Mouse (Mus musculus): ENCODE results near the gene Arrdc2. TPM values are rescaled to one million over a fixed set of nuclear protein-coding genes. Genes with fewer than 3 reads are reported as not detected.
A peak's percentile ranks its signal among the peaks of the same experiment; 100 is the strongest.

The Arrdc2 gene
- polyA plus RNA-seq, 1 experiment from 2014 or later: 8.0 TPM

DNA sequence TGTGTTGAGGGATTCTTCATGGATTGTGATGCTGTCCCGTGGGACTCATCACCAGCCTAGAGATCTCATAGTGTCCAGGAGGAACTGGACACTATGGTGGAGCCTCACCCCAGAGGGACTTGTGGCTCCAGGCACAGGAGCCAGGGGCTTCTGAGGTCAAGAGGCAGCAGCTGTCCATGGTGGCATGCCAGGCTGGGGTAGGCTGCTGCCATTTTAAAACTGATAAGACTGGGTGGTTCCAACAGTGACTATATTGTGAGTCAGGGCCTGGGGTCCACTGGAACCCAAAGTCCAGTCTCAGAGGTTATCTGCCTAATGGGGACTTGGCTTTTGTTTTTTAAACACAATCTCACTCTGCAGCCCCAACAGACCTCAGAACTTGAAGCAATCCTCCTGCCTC lies 37.7 kb downstream of the Arrdc2 start:
- DNase-seq (ENCODE audit: low spot score, missing footprints): peak; percentile 81
- H3K9ac ChIP-seq (ENCODE audit: low read length): no peak overlapping the region
- H3K36me3 ChIP-seq (ENCODE audit: control insufficient read depth, insufficient read depth, low read length): no peaks in the 10 kb centered on the region
- no peaks in the 10 kb centered on the region for H3K9me3 ChIP-seq (ENCODE audit: control insufficient read depth, low read length)
- 93% methylated on average over 1 of the region's 1 CpGs for WGBS
- no peak overlapping the region for H3K27ac ChIP-seq (ENCODE audit: low read depth, low read length)
- no peak overlapping the region for H3K4me2 ChIP-seq
- H3K4me1 ChIP-seq (ENCODE audit: control insufficient read depth, insufficient read depth, low read length): peaks cover 11% of the 10 kb centered on the region
- peaks cover 52% of the 10 kb centered on the region for H3K27me3 ChIP-seq (ENCODE audit: control insufficient read depth, insufficient read depth, low read length)
- no peak overlapping the region for H3K4me3 ChIP-seq (ENCODE audit: low read depth, low read length)
- ATAC-seq (ENCODE audit: low FRiP score): no peak

GRCm38 (mm10) chr8:70801156-70801555 lies 38.4 kb downstream of the Arrdc2 start:
- no peak overlapping the region for H3K4me3 ChIP-seq (ENCODE audit: low read depth, low read length)
- no peaks in the 10 kb centered on the region for H3K9me3 ChIP-seq (ENCODE audit: control insufficient read depth, low read length)
- no peak overlapping the region for H3K27ac ChIP-seq (ENCODE audit: low read depth, low read length)
- DNase-seq (ENCODE audit: low spot score, missing footprints) (peak; percentile 81), ATAC-seq (ENCODE audit: low FRiP score) (no peak)
- H3K4me2 ChIP-seq: no peak overlapping the region
- H3K27me3 ChIP-seq (ENCODE audit: control insufficient read depth, insufficient read depth, low read length): peaks cover 52% of the 10 kb centered on the region
- H3K4me1 ChIP-seq (ENCODE audit: control insufficient read depth, insufficient read depth, low read length): peaks cover 15% of the 10 kb centered on the region
- H3K36me3 ChIP-seq (ENCODE audit: control insufficient read depth, insufficient read depth, low read length): no peaks in the 10 kb centered on the region
- WGBS: 30% methylated on average over 15 of the region's 15 CpGs
- no peak overlapping the region for H3K9ac ChIP-seq (ENCODE audit: low read length)

- Histone ChIP-seq H3K27ac (ENCODE audit: low read depth, low read length) (no peak overlapping the region), H3K4me3 (ENCODE audit: low read depth, low read length) (no peak overlapping the region), H3K27me3 (ENCODE audit: control insufficient read depth, insufficient read depth, low read length) (peaks cover 49% of the 10 kb centered on the region), H3K9ac (ENCODE audit: low read length) (no peak overlapping the region), H3K4me1 (ENCODE audit: control insufficient read depth, insufficient read depth, low read length) (peaks cover 15% of the 10 kb centered on the region), H3K36me3 (ENCODE audit: control insufficient read depth, insufficient read depth, low read length) (no peaks in the 10 kb centered on the region), H3K4me2 (no peak overlapping the region), H3K9me3 (ENCODE audit: control insufficient read depth, low read length) (no peaks in the 10 kb centered on the region)
- DNase-seq (ENCODE audit: low spot score, missing footprints): no peak
- no peak for ATAC-seq (ENCODE audit: low FRiP score)
- 47% methylated on average over 10 of the region's 10 CpGs for WGBS
Observed at GRCm38 (mm10) chr8:70800648-70801047, 38.9 kb downstream of the Arrdc2 start.

- no peak for ATAC-seq (ENCODE audit: low FRiP score)
- peaks cover 9% of the 10 kb centered on the region for H3K4me1 ChIP-seq (ENCODE audit: control insufficient read depth, insufficient read depth, low read length)
- H3K9me3 ChIP-seq (ENCODE audit: control insufficient read depth, low read length): no peaks in the 10 kb centered on the region
- H3K9ac ChIP-seq (ENCODE audit: low read length): no peak overlapping the region
- peak overlapping the region; percentile 82 for H3K4me2 ChIP-seq
- no peak overlapping the region for H3K27ac ChIP-seq (ENCODE audit: low read depth, low read length)
- H3K27me3 ChIP-seq (ENCODE audit: control insufficient read depth, insufficient read depth, low read length): peaks cover 32% of the 10 kb centered on the region
- peak overlapping the region; percentile 47; the same call in 1 of the 2 replicates for H3K4me3 ChIP-seq (ENCODE audit: low read depth, low read length)
- WGBS: 15% methylated on average over 15 of the region's 15 CpGs
- DNase-seq (ENCODE audit: low spot score, missing footprints): no peak
- H3K36me3 ChIP-seq (ENCODE audit: control insufficient read depth, insufficient read depth, low read length): no peaks in the 10 kb centered on the region
Observed at GRCm38 (mm10) chr8:70798281-70798680, 41.2 kb downstream of the Arrdc2 start.

DNA sequence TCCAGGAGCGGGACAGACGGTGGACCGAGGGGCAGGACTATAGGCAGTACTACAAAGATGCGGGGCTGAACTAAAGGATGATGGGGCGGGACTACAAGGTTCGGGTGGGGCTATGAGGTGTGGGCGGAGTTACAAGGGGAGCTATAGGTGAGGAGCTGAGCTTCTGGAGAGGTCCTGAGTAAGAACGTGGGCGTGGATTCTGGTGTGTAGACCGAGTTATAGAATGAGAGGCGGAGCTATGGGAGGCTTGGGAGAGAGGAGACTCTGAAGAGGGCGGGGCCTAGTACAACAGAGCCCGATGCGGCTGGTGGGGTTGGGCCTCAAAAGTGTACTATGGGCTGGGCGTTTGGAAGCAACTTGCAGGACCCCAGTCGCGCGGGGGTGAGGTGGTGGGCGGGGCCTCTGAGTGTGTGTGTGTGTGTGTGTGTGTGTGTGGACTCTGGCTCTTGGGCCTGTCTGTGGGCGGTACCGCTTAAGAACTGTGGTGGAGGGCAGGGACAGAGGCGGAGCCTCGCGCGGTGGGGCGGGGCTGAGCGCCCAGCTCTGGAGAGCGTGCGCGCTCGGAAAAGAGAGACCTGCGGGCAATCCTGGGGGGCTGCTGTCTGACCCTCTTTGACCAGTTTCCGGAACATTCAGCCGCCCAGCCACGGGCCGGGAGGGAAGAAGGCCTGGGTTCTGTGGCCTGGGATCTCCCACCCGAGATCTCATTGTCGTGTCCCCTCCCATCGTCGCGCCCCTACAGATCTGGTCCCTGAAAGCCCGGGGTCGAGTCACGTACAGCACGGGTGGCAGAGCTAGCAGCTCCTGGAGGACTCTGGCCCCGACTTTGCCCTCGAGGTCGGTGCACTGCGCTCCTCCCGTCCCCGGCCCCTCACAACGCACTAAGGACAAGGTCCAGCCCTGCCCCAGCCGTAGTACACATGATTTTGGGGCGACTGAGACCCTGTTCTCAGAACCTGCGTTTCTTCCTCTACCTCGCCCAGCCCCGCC lies 42.1 kb downstream of the Arrdc2 start:
- Histone ChIP-seq H3K9ac (ENCODE audit: low read length) (peak overlapping the region; percentile 60), H3K4me2 (peak overlapping the region; percentile 82), H3K27ac (ENCODE audit: low read depth, low read length) (no peak overlapping the region), H3K27me3 (ENCODE audit: control insufficient read depth, insufficient read depth, low read length) (peaks cover 28% of the 10 kb centered on the region), H3K36me3 (ENCODE audit: control insufficient read depth, insufficient read depth, low read length) (no peaks in the 10 kb centered on the region), H3K9me3 (ENCODE audit: control insufficient read depth, low read length) (no peaks in the 10 kb centered on the region), H3K4me1 (ENCODE audit: control insufficient read depth, insufficient read depth, low read length) (peaks cover 18% of the 10 kb centered on the region), H3K4me3 (ENCODE audit: low read depth, low read length) (peak overlapping the region; percentile 47)
- WGBS: under 1% methylated on average over 56 of the region's 57 CpGs
- DNase-seq (ENCODE audit: low spot score, missing footprints) (peak; percentile 99), ATAC-seq (ENCODE audit: low FRiP score) (peak; percentile 84)

- H3K4me2 ChIP-seq: peak overlapping the region; percentile 82
- H3K4me3 ChIP-seq (ENCODE audit: low read depth, low read length): peak overlapping the region; percentile 47
- H3K9me3 ChIP-seq (ENCODE audit: control insufficient read depth, low read length): no peaks in the 10 kb centered on the region
- WGBS: under 1% methylated on average over 48 of the region's 54 CpGs
- peaks cover 28% of the 10 kb centered on the region for H3K27me3 ChIP-seq (ENCODE audit: control insufficient read depth, insufficient read depth, low read length)
- H3K4me1 ChIP-seq (ENCODE audit: control insufficient read depth, insufficient read depth, low read length): peaks cover 20% of the 10 kb centered on the region
- no peak for DNase-seq (ENCODE audit: low spot score, missing footprints)
- ATAC-seq (ENCODE audit: low FRiP score): peak; percentile 5
- H3K36me3 ChIP-seq (ENCODE audit: control insufficient read depth, insufficient read depth, low read length): no peaks in the 10 kb centered on the region
- H3K27ac ChIP-seq (ENCODE audit: low read depth, low read length): no peak overlapping the region
- peak overlapping the region; percentile 60 for H3K9ac ChIP-seq (ENCODE audit: low read length)
Observed at GRCm38 (mm10) chr8:70796403-70797080, 43.0 kb downstream of the Arrdc2 start.

GRCm38 (mm10) chr8:70795370-70795769 lies 44.1 kb downstream of the Arrdc2 start:
- Histone ChIP-seq H3K4me2 (no peak overlapping the region), H3K27ac (ENCODE audit: low read depth, low read length) (no peak overlapping the region), H3K4me3 (ENCODE audit: low read depth, low read length) (no peak overlapping the region), H3K27me3 (ENCODE audit: control insufficient read depth, insufficient read depth, low read length) (peaks cover 28% of the 10 kb centered on the region), H3K9ac (ENCODE audit: low read length) (no peak overlapping the region), H3K4me1 (ENCODE audit: control insufficient read depth, insufficient read depth, low read length) (peaks cover 25% of the 10 kb centered on the region), H3K9me3 (ENCODE audit: control insufficient read depth, low read length) (no peaks in the 10 kb centered on the region), H3K36me3 (ENCODE audit: control insufficient read depth, insufficient read depth, low read length) (no peaks in the 10 kb centered on the region)
- WGBS: 80% methylated on average over 2 of the region's 2 CpGs
- DNase-seq (ENCODE audit: low spot score, missing footprints): no peak
- ATAC-seq (ENCODE audit: low FRiP score): no peak

- Histone ChIP-seq H3K4me1 (ENCODE audit: control insufficient read depth, insufficient read depth, low read length) (peaks cover 25% of the 10 kb centered on the region), H3K4me2 (no peak overlapping the region), H3K27me3 (ENCODE audit: control insufficient read depth, insufficient read depth, low read length) (peaks cover 18% of the 10 kb centered on the region), H3K27ac (ENCODE audit: low read depth, low read length) (no peak overlapping the region), H3K9ac (ENCODE audit: low read length) (no peak overlapping the region), H3K4me3 (ENCODE audit: low read depth, low read length) (no peak overlapping the region), H3K36me3 (ENCODE audit: control insufficient read depth, insufficient read depth, low read length) (no peaks in the 10 kb centered on the region), H3K9me3 (ENCODE audit: control insufficient read depth, low read length) (no peaks in the 10 kb centered on the region)
- no peak for DNase-seq (ENCODE audit: low spot score, missing footprints)
- no peak for ATAC-seq (ENCODE audit: low FRiP score)
- WGBS: 88% methylated on average over 2 of the region's 2 CpGs
Observed at GRCm38 (mm10) chr8:70794215-70794614, 45.3 kb downstream of the Arrdc2 start.

DNA sequence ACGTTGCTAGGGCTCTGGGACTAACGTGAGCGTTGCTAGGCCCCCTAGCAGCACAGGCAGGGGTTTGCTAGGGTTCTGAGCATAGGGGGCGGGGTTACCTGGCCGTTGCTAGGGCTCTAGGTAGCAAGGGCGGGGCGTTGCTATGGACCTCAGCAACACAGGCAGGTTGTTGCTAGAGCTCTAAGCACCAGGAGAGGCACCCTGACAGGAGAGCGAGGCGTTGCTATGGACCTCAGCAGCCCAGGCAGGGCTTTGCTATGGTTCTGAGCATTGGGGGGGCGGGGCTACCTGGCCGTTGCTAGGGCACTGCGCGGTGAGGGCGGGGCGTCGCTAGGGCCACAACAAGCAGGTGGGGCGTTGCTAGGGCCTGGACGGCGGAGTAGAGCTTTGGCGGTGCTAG lies 46.8 kb downstream of the Arrdc2 start:
- H3K27me3 ChIP-seq (ENCODE audit: control insufficient read depth, insufficient read depth, low read length): peaks cover 3% of the 10 kb centered on the region
- no peaks in the 10 kb centered on the region for H3K9me3 ChIP-seq (ENCODE audit: control insufficient read depth, low read length)
- H3K4me3 ChIP-seq (ENCODE audit: low read depth, low read length): peak overlapping the region; percentile 46
- H3K36me3 ChIP-seq (ENCODE audit: control insufficient read depth, insufficient read depth, low read length): no peaks in the 10 kb centered on the region
- DNase-seq (ENCODE audit: low spot score, missing footprints): no peak
- under 1% methylated on average over 20 of the region's 20 CpGs for WGBS
- H3K4me1 ChIP-seq (ENCODE audit: control insufficient read depth, insufficient read depth, low read length): peaks cover 28% of the 10 kb centered on the region
- peak overlapping the region; percentile 54 for H3K9ac ChIP-seq (ENCODE audit: low read length)
- no peak; the same call in 1 of the 2 replicates for ATAC-seq (ENCODE audit: low FRiP score)
- H3K27ac ChIP-seq (ENCODE audit: low read depth, low read length): peak overlapping the region; percentile 79
- H3K4me2 ChIP-seq: peak overlapping the region; percentile 77

Measured in midbrain, embryonic 11.5 days (tissue).